ENCODE assay signal across 14 mouse cellular contexts in genomic region chr7:111273839-111274238, GRCm38 (mm10).
DNase-seq lines count a peak whose midpoint lies in the region; TF ChIP-seq lines count a peak whose summit lies in the region.
"Had no signal": no experiment of that assay in that cellular context is flagged by ENCODE, and none has a peak within 500 bp of the region (broad histone marks: within the 10 kb centered on the region; RNA-seq: fewer than 3 reads in every experiment).

No protein-coding gene starts in this region.

- peak; percentile 12 to 37 for DNase-seq in frontal cortex, postnatal 36 days (ENCODE audit: low spot score in 2 of 2)
- no peak for DNase-seq in frontal cortex, postnatal 25 days (ENCODE audit: low spot score in 2 of 2)
- peak; percentile 11 to 18 for DNase-seq in left cerebral cortex, postnatal 14 days (ENCODE audit: low spot score in 2 of 2)
- DNase-seq in left cerebral cortex, postnatal 4 days = no peak
- peak; percentile 18 for DNase-seq in brain, embryonic 14.5 days (ENCODE audit: low read depth)
- DNase-seq in T-cell, adult 2 months (ENCODE audit: low spot score) = no peak
- DNase-seq: adrenal gland, adult 2 months; adrenal gland, postnatal 25 days; cerebellum, adult 11 months; cerebellum, adult 8-10 months; cerebellum, postnatal 14 days; gastrocnemius, postnatal 14 days; heart, adult 2 months; heart, postnatal 14 days had no signal

- no peak for TF ChIP-seq CTCF in brain, embryonic 14.5 days (IDR thresholded peaks at IDR 0.05; ENCODE audit: borderline replicate concordance, extremely low read depth, insufficient read depth, insufficient read length)

- TF ChIP-seq POLR2A in brain, embryonic 14.5 days (IDR thresholded peaks at IDR 0.05; ENCODE audit: borderline replicate concordance, extremely low read depth, insufficient read depth, insufficient read length, poor library complexity, severe bottlenecking) = no peak

- intact Hi-C loops in left cerebral cortex, postnatal 14 days (cut with DNase I) = no loop called here
- intact Hi-C loops in left cerebral cortex, postnatal 4 days (cut with DNase I) = no loop called here

Comparison
In these comparisons a context has a peak if more than half of its experiments do, and no peak if none do; other contexts are left out.
1. DNase-seq: peak in frontal cortex, postnatal 36 days (2 of 2), left cerebral cortex, postnatal 14 days (2 of 2) and brain, embryonic 14.5 days (single experiment); none in frontal cortex, postnatal 25 days (0 of 2), left cerebral cortex, postnatal 4 days (single experiment) and T-cell, adult 2 months (single experiment).